Mouse (Mus musculus) kidney, embryonic 16.5 days (tissue): ENCODE results near the gene Iqcf5. TPM values are rescaled to one million over a fixed set of nuclear protein-coding genes. Genes with fewer than 3 reads are reported as not detected.

Experiments
- ATAC-seq: fragments of 200-750 bp; cut with Nextera tagmentation; 2 replicates; pipeline ENCODE4 v1.8.0; 2017; ENCODE audit warnings: moderate TSS enrichment; ENCODE audit not compliant: low FRiP score, low TSS enrichment
- H3K27ac ChIP-seq: fragments of 300-500 bp; sonication (generic); 2 replicates; pipeline ENCODE4 v1.5.1; 2014; ENCODE audit warnings: low read length
- H3K27me3 ChIP-seq: fragments of 300-500 bp; sonication (generic); 2 replicates; pipeline ENCODE4 v1.6.1; 2014; ENCODE audit warnings: low read length, control low read depth, mixed read lengths; ENCODE audit not compliant: insufficient read depth
- H3K36me3 ChIP-seq: fragments of 300-500 bp; sonication (generic); 2 replicates; pipeline ENCODE4 v1.6.1; 2014; ENCODE audit warnings: low read length, control low read depth, mixed read lengths; ENCODE audit not compliant: insufficient read depth
- H3K4me1 ChIP-seq: fragments of 300-500 bp; sonication (generic); 2 replicates; pipeline ENCODE4 v1.6.1; 2014; ENCODE audit warnings: low read length, control low read depth, mixed read lengths; ENCODE audit not compliant: insufficient read depth
- H3K4me2 ChIP-seq: fragments of 300-500 bp; sonication (generic); replicated peaks from 2 replicates; pipeline ENCODE4 v1.6.1; 2014; ENCODE audit warnings: low read depth, low read length
- H3K4me3 ChIP-seq: fragments of 300-500 bp; sonication (generic); 2 replicates; pipeline ENCODE4 v1.5.1; 2014; ENCODE audit warnings: mild to moderate bottlenecking, low read length
- H3K9ac ChIP-seq: fragments of 300-500 bp; sonication (generic); replicated peaks from 2 replicates; pipeline ENCODE4 v1.6.1; 2014; ENCODE audit warnings: low read length
- H3K9me3 ChIP-seq: fragments of 300-500 bp; sonication (generic); 2 replicates; pipeline ENCODE4 v1.6.1; 2016; ENCODE audit warnings: low read length, control low read depth
- WGBS: fragments of 180-500 bp; shearing (Covaris S2); extraction: QIAGEN DNeasy Blood & Tissue Kit; methylation state at CpG from one replicate; pipeline ENCODE4 v1.1.7; 2014; 5-methylcytosine and 5-hydroxymethylcytosine counted together
- polyA plus RNA-seq: library from polyadenylated mRNA; unstranded; fragments of >200 nt; fragmentation: Nextera tagmentation; extraction: Ambion mirVana; gene quantifications from 2 replicates; pipeline ENCODE4 v1.2.1, GENCODE M21; 2015

Gene Iqcf5
- polyA plus RNA-seq, 1 experiment from 2014 or later: not detected

- 88% methylated on average over 22 of the region's 22 CpGs for WGBS
- H3K4me3 ChIP-seq: no peak overlapping the region
- no peaks in the 10 kb centered on the region for H3K9me3 ChIP-seq
- H3K27me3 ChIP-seq: no peaks in the 10 kb centered on the region
- H3K27ac ChIP-seq: no peak overlapping the region
- no peak overlapping the region for H3K9ac ChIP-seq
- no peak for ATAC-seq
- H3K4me2 ChIP-seq: no peak overlapping the region
- no peaks in the 10 kb centered on the region for H3K4me1 ChIP-seq
- H3K36me3 ChIP-seq: no peaks in the 10 kb centered on the region
Observed at GRCm38 (mm10) chr9:106501846-106502245, 12.5 kb upstream of the Iqcf5 start.

- H3K27ac ChIP-seq: no peak overlapping the region
- H3K4me2 ChIP-seq: no peak overlapping the region
- H3K36me3 ChIP-seq: no peaks in the 10 kb centered on the region
- 68% methylated on average over 6 of the region's 6 CpGs for WGBS
- no peaks in the 10 kb centered on the region for H3K9me3 ChIP-seq
- H3K9ac ChIP-seq: no peak overlapping the region
- ATAC-seq: no peak
- H3K27me3 ChIP-seq: no peaks in the 10 kb centered on the region
- H3K4me1 ChIP-seq: no peaks in the 10 kb centered on the region
- H3K4me3 ChIP-seq: no peak overlapping the region
Observed at GRCm38 (mm10) chr9:106504246-106504645, 10.1 kb upstream of the Iqcf5 start.

GRCm38 (mm10) chr9:106509356-106509755, 5.0 kb upstream of the Iqcf5 start:
- H3K4me2 ChIP-seq: no peak overlapping the region
- H3K4me1 ChIP-seq: no peaks in the 10 kb centered on the region
- WGBS: 90% methylated on average over 10 of the region's 10 CpGs
- H3K9me3 ChIP-seq: 0 out of 2 replicates have a peak, but pooled peaks cover 3% of the 10 kb centered on the region
- H3K27ac ChIP-seq: no peak overlapping the region
- no peaks in the 10 kb centered on the region for H3K36me3 ChIP-seq
- no peak for ATAC-seq
- no peak overlapping the region for H3K9ac ChIP-seq
- H3K27me3 ChIP-seq: no peaks in the 10 kb centered on the region
- no peak overlapping the region for H3K4me3 ChIP-seq

GRCm38 (mm10) chr9:106512729-106513450, 1.5 kb upstream of the Iqcf5 start:
- WGBS: 51% methylated on average over 13 of the region's 13 CpGs
- no peak for ATAC-seq

GRCm38 (mm10) chr9:106513566-106513965, 807 bp upstream of the Iqcf5 start:
- H3K27ac ChIP-seq: no peak overlapping the region
- H3K9ac ChIP-seq: no peak overlapping the region
- 0 out of 2 replicates have a peak, but pooled peaks cover 3% of the 10 kb centered on the region for H3K9me3 ChIP-seq
- no peak overlapping the region for H3K4me2 ChIP-seq
- H3K4me3 ChIP-seq: no peak overlapping the region
- no peaks in the 10 kb centered on the region for H3K27me3 ChIP-seq
- H3K36me3 ChIP-seq: no peaks in the 10 kb centered on the region
- WGBS: 78% methylated on average over 6 of the region's 6 CpGs
- no peak for ATAC-seq
- no peaks in the 10 kb centered on the region for H3K4me1 ChIP-seq

More at GRCm38 (mm10) chr9:106512729-106513450, 1.5 kb upstream of the Iqcf5 start:
- no peaks in the 10 kb centered on the region for H3K27me3 ChIP-seq
- no peak overlapping the region for H3K4me3 ChIP-seq
- H3K4me1 ChIP-seq: no peaks in the 10 kb centered on the region
- no peak overlapping the region for H3K27ac ChIP-seq
- H3K4me2 ChIP-seq: no peak overlapping the region
- no peak overlapping the region for H3K9ac ChIP-seq
- 0 out of 2 replicates have a peak, but pooled peaks cover 3% of the 10 kb centered on the region for H3K9me3 ChIP-seq
- H3K36me3 ChIP-seq: no peaks in the 10 kb centered on the region

- no peak for ATAC-seq
Observed at GRCm38 (mm10) chr9:106519433-106519832, 5.1 kb downstream of the Iqcf5 start.

GRCm38 (mm10) chr9:106519909-106520308, 5.5 kb downstream of the Iqcf5 start:
- no peaks in the 10 kb centered on the region for H3K36me3 ChIP-seq

More at GRCm38 (mm10) chr9:106519433-106519832, 5.1 kb downstream of the Iqcf5 start:
- H3K4me3 ChIP-seq: no peak overlapping the region
- WGBS: 52% methylated on average over 2 of the region's 2 CpGs
- no peak overlapping the region for H3K9ac ChIP-seq
- no peaks in the 10 kb centered on the region for H3K36me3 ChIP-seq
- H3K4me1 ChIP-seq: no peaks in the 10 kb centered on the region
- H3K27ac ChIP-seq: no peak overlapping the region
- no peak overlapping the region for H3K4me2 ChIP-seq
- H3K27me3 ChIP-seq: no peaks in the 10 kb centered on the region
- H3K9me3 ChIP-seq: no peaks in the 10 kb centered on the region

GRCm38 (mm10) chr9:106531833-106532232, 17.5 kb downstream of the Iqcf5 start:
- WGBS: 26% methylated on average over 3 of the region's 3 CpGs

More at GRCm38 (mm10) chr9:106519909-106520308, 5.5 kb downstream of the Iqcf5 start:
- Histone ChIP-seq H3K27me3 (no peaks in the 10 kb centered on the region), H3K9me3 (no peaks in the 10 kb centered on the region), H3K4me3 (no peak overlapping the region), H3K27ac (no peak overlapping the region), H3K4me1 (no peaks in the 10 kb centered on the region), H3K4me2 (no peak overlapping the region), H3K9ac (no peak overlapping the region)
- 73% methylated on average over 8 of the region's 8 CpGs for WGBS
- no peak for ATAC-seq

GRCm38 (mm10) chr9:106534296-106534695, 19.9 kb downstream of the Iqcf5 start:
- H3K9ac ChIP-seq: no peak overlapping the region
- H3K36me3 ChIP-seq: no peaks in the 10 kb centered on the region
- H3K4me2 ChIP-seq: no peak overlapping the region
- H3K9me3 ChIP-seq: no peaks in the 10 kb centered on the region
- H3K27ac ChIP-seq: no peak overlapping the region
- no peak for ATAC-seq
- no peaks in the 10 kb centered on the region for H3K4me1 ChIP-seq
- no peaks in the 10 kb centered on the region for H3K27me3 ChIP-seq
- 90% methylated on average over 7 of the region's 7 CpGs for WGBS
- H3K4me3 ChIP-seq: no peak overlapping the region

More at GRCm38 (mm10) chr9:106531833-106532232, 17.5 kb downstream of the Iqcf5 start:
- no peaks in the 10 kb centered on the region for H3K4me1 ChIP-seq
- H3K4me3 ChIP-seq: no peak overlapping the region
- no peak for ATAC-seq
- no peaks in the 10 kb centered on the region for H3K9me3 ChIP-seq
- H3K36me3 ChIP-seq: no peaks in the 10 kb centered on the region
- no peak overlapping the region for H3K27ac ChIP-seq
- H3K27me3 ChIP-seq: no peaks in the 10 kb centered on the region
- H3K4me2 ChIP-seq: no peak overlapping the region
- no peak overlapping the region for H3K9ac ChIP-seq

- ATAC-seq: no peak
- no peak overlapping the region for H3K9ac ChIP-seq
- H3K36me3 ChIP-seq: no peaks in the 10 kb centered on the region
- no peaks in the 10 kb centered on the region for H3K9me3 ChIP-seq
- H3K4me2 ChIP-seq: no peak overlapping the region
- H3K27ac ChIP-seq: no peak overlapping the region
- WGBS: 90% methylated on average over 11 of the region's 11 CpGs
- no peak overlapping the region for H3K4me3 ChIP-seq
- no peaks in the 10 kb centered on the region for H3K27me3 ChIP-seq
- no peaks in the 10 kb centered on the region for H3K4me1 ChIP-seq
Observed at GRCm38 (mm10) chr9:106534975-106535374, 20.6 kb downstream of the Iqcf5 start.
